Mouse (Mus musculus) heart, embryonic 13.5 days (tissue): ENCODE results near the gene Msrb1. TPM values are rescaled to one million over a fixed set of nuclear protein-coding genes. Genes with fewer than 3 reads are reported as not detected.
"Not testable (repeated sequence)": the region's sequence is repeated elsewhere in the genome, so short reads cannot be mapped to it uniquely, and the experiment has no call there.

ENCODE experiments used
- ATAC-seq: fragments of 200-750 bp; cut with Nextera tagmentation; 2 replicates; pipeline ENCODE4 v1.8.0; 2017; ENCODE audit warnings: moderate TSS enrichment; ENCODE audit not compliant: insufficient number of reproducible peaks, low FRiP score, low TSS enrichment; ENCODE audit errors: extremely low read depth
- H3K27ac ChIP-seq: fragments of 300-500 bp; sonication (generic); replicated peaks from 2 replicates; pipeline ENCODE4 v1.5.1; 2015; ENCODE audit warnings: moderate library complexity, mild to moderate bottlenecking, inconsistent platforms
- H3K27me3 ChIP-seq: fragments of 300-500 bp; sonication (generic); replicated peaks from 2 replicates; pipeline ENCODE4 v1.6.1; 2015; ENCODE audit warnings: mild to moderate bottlenecking, inconsistent platforms
- H3K36me3 ChIP-seq: fragments of 300-500 bp; sonication (generic); 2 replicates; pipeline ENCODE4 v1.6.1; 2015; ENCODE audit warnings: mild to moderate bottlenecking, inconsistent platforms
- H3K4me1 ChIP-seq: fragments of 300-500 bp; sonication (generic); 2 replicates; pipeline ENCODE4 v1.6.1; 2015; ENCODE audit warnings: inconsistent platforms
- H3K4me2 ChIP-seq: fragments of 300-500 bp; sonication (generic); 2 replicates; pipeline ENCODE4 v1.6.1; 2015; ENCODE audit warnings: inconsistent platforms, mild to moderate bottlenecking, moderate library complexity
- H3K4me3 ChIP-seq: fragments of 300-500 bp; sonication (generic); 2 replicates; pipeline ENCODE4 v1.5.1; 2015; ENCODE audit warnings: moderate library complexity, mild to moderate bottlenecking, inconsistent platforms
- H3K9ac ChIP-seq: fragments of 300-500 bp; sonication (generic); 2 replicates; pipeline ENCODE4 v1.6.1; 2015; ENCODE audit warnings: inconsistent platforms, mild to moderate bottlenecking, moderate library complexity
- H3K9me3 ChIP-seq: fragments of 300-500 bp; sonication (generic); 2 replicates; pipeline ENCODE4 v1.6.1; 2016; ENCODE audit warnings: inconsistent platforms
- WGBS: fragments of 180-500 bp; shearing (Covaris S2); methylation state at CpG from one replicate; pipeline ENCODE4 v1.1.7; 2015; ENCODE audit warnings: mixed read lengths; 5-methylcytosine and 5-hydroxymethylcytosine counted together
- polyA plus RNA-seq: library from polyadenylated mRNA; unstranded; fragments of >200 nt; fragmentation: Nextera tagmentation; extraction: Ambion mirVana; gene quantifications from 2 replicates; pipeline ENCODE4 v1.2.1, GENCODE M21; 2015

The Msrb1 gene
- polyA plus RNA-seq, 1 experiment from 2014 or later = 18.0 TPM

- Histone ChIP-seq H3K9me3 (no peaks in the 10 kb centered on the region), H3K4me2 (no peak overlapping the region), H3K9ac (no peak overlapping the region), H3K4me3 (no peak overlapping the region), H3K27me3 (no peaks in the 10 kb centered on the region; the same call in 1 of the 2 replicates), H3K36me3 (peaks cover 62% of the 10 kb centered on the region), H3K27ac (no peak overlapping the region), H3K4me1 (peaks cover 23% of the 10 kb centered on the region)
- WGBS = 85% methylated on average over 9 of the region's 9 CpGs
- ATAC-seq = no peak
These were observed 35.2 kb upstream of the Msrb1 start for GRCm38 (mm10) chr17:24701251-24701650.

GRCm38 (mm10) chr17:24705821-24706220 lies 30.6 kb upstream of the Msrb1 start:
- no peak overlapping the region for H3K4me2 ChIP-seq
- WGBS = 92% methylated on average over 3 of the region's 3 CpGs
- no peak overlapping the region for H3K27ac ChIP-seq
- H3K36me3 ChIP-seq = peaks cover 47% of the 10 kb centered on the region
- no peak for ATAC-seq
- no peak overlapping the region for H3K4me3 ChIP-seq
- peaks cover 16% of the 10 kb centered on the region for H3K4me1 ChIP-seq
- no peaks in the 10 kb centered on the region for H3K9me3 ChIP-seq
- H3K9ac ChIP-seq = no peak overlapping the region
- no peaks in the 10 kb centered on the region for H3K27me3 ChIP-seq

GRCm38 (mm10) chr17:24706982-24707800 lies 29.3 kb upstream of the Msrb1 start, which contains the start of gene Tbl3:
Gene Tbl3, minus strand, starts transcription at chr17:24707660.
- Histone ChIP-seq H3K27ac (peak within 1 kb of the TSS; percentile 89), H3K9me3 (no peaks in the 10 kb centered on the region), H3K4me1 (peaks cover 16% of the 10 kb centered on the region), H3K27me3 (no peaks in the 10 kb centered on the region), H3K9ac (peak within 1 kb of the TSS; percentile 90), H3K4me3 (peak within 1 kb of the TSS; percentile 81), H3K4me2 (peak within 1 kb of the TSS; percentile 86), H3K36me3 (peaks cover 33% of the 10 kb centered on the region)
- WGBS = 3% methylated on average over 32 of the region's 32 CpGs
- ATAC-seq = peak; percentile 67

- H3K4me1 ChIP-seq = peaks cover 16% of the 10 kb centered on the region
- 7% methylated on average over 24 of the region's 24 CpGs for WGBS
- peak overlapping the region; percentile 89 for H3K27ac ChIP-seq
- H3K4me2 ChIP-seq = peak overlapping the region; percentile 86
- peak overlapping the region; percentile 81 for H3K4me3 ChIP-seq
- H3K27me3 ChIP-seq = no peaks in the 10 kb centered on the region
- ATAC-seq = no peak
- peak overlapping the region; percentile 90 for H3K9ac ChIP-seq
- H3K36me3 ChIP-seq = peaks cover 26% of the 10 kb centered on the region
- H3K9me3 ChIP-seq = no peaks in the 10 kb centered on the region
These were observed 28.5 kb upstream of the Msrb1 start for GRCm38 (mm10) chr17:24707801-24708425.

- ATAC-seq = no peak
- H3K4me2 ChIP-seq = peak overlapping the region; percentile 86
- no peak overlapping the region for H3K9ac ChIP-seq
- H3K27me3 ChIP-seq = no peaks in the 10 kb centered on the region
- peaks cover 19% of the 10 kb centered on the region for H3K36me3 ChIP-seq
- H3K4me1 ChIP-seq = peaks cover 16% of the 10 kb centered on the region
- peak overlapping the region; percentile 81 for H3K4me3 ChIP-seq
- no peaks in the 10 kb centered on the region for H3K9me3 ChIP-seq
- H3K27ac ChIP-seq = no peak overlapping the region
- WGBS = 40% methylated on average over 2 of the region's 2 CpGs
These were observed 27.8 kb upstream of the Msrb1 start for GRCm38 (mm10) chr17:24708646-24709045.

- Histone ChIP-seq H3K27me3 (no peaks in the 10 kb centered on the region), H3K27ac (no peak overlapping the region), H3K36me3 (peaks cover 28% of the 10 kb centered on the region), H3K4me3 (no peak overlapping the region), H3K9me3 (no peaks in the 10 kb centered on the region), H3K4me2 (no peak overlapping the region), H3K9ac (no peak overlapping the region), H3K4me1 (peaks cover 7% of the 10 kb centered on the region)
- 81% methylated on average over 6 of the region's 6 CpGs for WGBS
- no peak for ATAC-seq
These were observed 20.9 kb upstream of the Msrb1 start for GRCm38 (mm10) chr17:24715556-24715955.

GRCm38 (mm10) chr17:24716166-24716682 lies 20.2 kb upstream of the Msrb1 start:
- 90% methylated on average over 15 of the region's 15 CpGs for WGBS
- Histone ChIP-seq H3K4me2 (no peak overlapping the region), H3K4me1 (peaks cover 9% of the 10 kb centered on the region), H3K27me3 (no peaks in the 10 kb centered on the region), H3K9me3 (no peaks in the 10 kb centered on the region), H3K4me3 (no peak overlapping the region), H3K36me3 (peaks cover 32% of the 10 kb centered on the region), H3K9ac (no peak overlapping the region), H3K27ac (no peak overlapping the region)
- no peak for ATAC-seq

GRCm38 (mm10) chr17:24717943-24718342 lies 18.5 kb upstream of the Msrb1 start, which contains the start of the genes Rnf151 and Rps2:
Gene Rnf151, minus strand, starts transcription at chr17:24718063.
Gene Rps2, plus strand, starts transcription at chr17:24718116.
- peak within 1 kb of the TSS; percentile 98 for H3K9ac ChIP-seq
- H3K4me1 ChIP-seq = peaks cover 26% of the 10 kb centered on the region
- H3K9me3 ChIP-seq = no peaks in the 10 kb centered on the region
- peaks cover 47% of the 10 kb centered on the region for H3K36me3 ChIP-seq
- peak within 1 kb of the TSS; percentile 74 for H3K4me2 ChIP-seq
- peak within 1 kb of the TSS; percentile 93 for H3K4me3 ChIP-seq
- no peaks in the 10 kb centered on the region for H3K27me3 ChIP-seq
- WGBS = 77% methylated on average over 4 of the region's 4 CpGs
- no peak for ATAC-seq
- no peak within 1 kb of the TSS for H3K27ac ChIP-seq

GRCm38 (mm10) chr17:24718938-24719337 lies 17.5 kb upstream of the Msrb1 start:
- H3K9me3 ChIP-seq, ATAC-seq, H3K27me3 ChIP-seq: not testable (repeated sequence)
- peak overlapping the region; percentile 74 for H3K4me2 ChIP-seq
- H3K4me1 ChIP-seq = peaks cover 33% of the 10 kb centered on the region
- H3K36me3 ChIP-seq = peaks cover 47% of the 10 kb centered on the region
- peak overlapping the region; percentile 90 for H3K27ac ChIP-seq
- peak overlapping the region; percentile 98 for H3K9ac ChIP-seq
- WGBS = 49% methylated on average over 5 of the region's 5 CpGs
- H3K4me3 ChIP-seq = peak overlapping the region; percentile 93

- Histone ChIP-seq H3K27me3 (no peaks in the 10 kb centered on the region), H3K4me2 (peak overlapping the region; percentile 79), H3K4me1 (peaks cover 33% of the 10 kb centered on the region), H3K27ac (peak overlapping the region; percentile 90), H3K9ac (peak overlapping the region; percentile 98), H3K4me3 (peak overlapping the region; percentile 93), H3K9me3 (no peaks in the 10 kb centered on the region), H3K36me3 (peaks cover 47% of the 10 kb centered on the region)
- ATAC-seq = peak; percentile 96
- WGBS = under 1% methylated on average over 61 of the region's 61 CpGs
These were observed 16.8 kb upstream of the Msrb1 start for GRCm38 (mm10) chr17:24719494-24720222.

- Histone ChIP-seq H3K4me1 (peaks cover 33% of the 10 kb centered on the region), H3K27ac (peak overlapping the region; percentile 82), H3K4me3 (peak overlapping the region; percentile 93), H3K36me3 (peaks cover 42% of the 10 kb centered on the region), H3K4me2 (peak overlapping the region; percentile 79), H3K9ac (peak overlapping the region; percentile 95)
- not testable (repeated sequence) for ATAC-seq, H3K9me3 ChIP-seq, H3K27me3 ChIP-seq
- WGBS = 2% methylated on average over 11 of the region's 11 CpGs
These were observed 15.8 kb upstream of the Msrb1 start for GRCm38 (mm10) chr17:24720616-24721015.
